Mouse (Mus musculus) heart, postnatal 0 days (tissue): ENCODE data around the gene Sdf4.

ENCODE experiments used
- CTCF ChIP-seq: IDR thresholded peaks from 2 replicates; pipeline ENCODE4 v1.5.1; 2016; ENCODE audit warnings: antibody characterized with exemption, control low read depth, low read depth
- EP300 ChIP-seq: IDR thresholded peaks from 2 replicates; pipeline ENCODE4 v1.6.1; 2016; ENCODE audit warnings: antibody characterized with exemption, low read depth

GRCm38 (mm10) chr4:155992241-155992905 is at the start of gene Sdf4, which contains the start of gene B3galt6:
- TF ChIP-seq CTCF = peak; percentile 53
- no peak for TF ChIP-seq EP300
